ENCODE assay signal across 33 mouse cellular contexts in genomic region chr6:92872766-92873165, GRCm38 (mm10). TPM values are rescaled to one million over a fixed set of nuclear protein-coding genes. Genes with fewer than 3 reads are reported as not detected.
"Had no signal": no experiment of that assay in that cellular context is flagged by ENCODE, and none has a peak within 500 bp of the region (broad histone marks: within the 10 kb centered on the region; RNA-seq: fewer than 3 reads in every experiment).

No protein-coding gene starts in this region.

- H3K4me3 ChIP-seq: embryonic facial prominence, embryonic 10.5 days; embryonic facial prominence, embryonic 12.5 days; embryonic facial prominence, embryonic 13.5 days; embryonic facial prominence, embryonic 15.5 days; erythroblast, embryonic 14.5 days; forebrain, embryonic 10.5 days; forebrain, embryonic 12.5 days; forebrain, embryonic 13.5 days; forebrain, embryonic 15.5 days; gastrocnemius, adult 2 months; heart, adult 2 months; heart, embryonic 10.5 days had no signal

- H3K4me2 ChIP-seq: embryonic facial prominence, embryonic 12.5 days; embryonic facial prominence, embryonic 13.5 days; embryonic facial prominence, embryonic 15.5 days; forebrain, embryonic 12.5 days; forebrain, embryonic 13.5 days; forebrain, embryonic 15.5 days had no signal

- ATAC-seq: forebrain, embryonic 13.5 days; forebrain, embryonic 14.5 days; forebrain, embryonic 15.5 days; forebrain, embryonic 16.5 days; forebrain, postnatal 0 days had no signal

- H3K27me3 ChIP-seq: embryonic facial prominence, embryonic 12.5 days; embryonic facial prominence, embryonic 13.5 days; embryonic facial prominence, embryonic 15.5 days; forebrain, embryonic 12.5 days; forebrain, embryonic 13.5 days; forebrain, embryonic 15.5 days had no signal

- H3K27ac ChIP-seq: embryonic facial prominence, embryonic 10.5 days; embryonic facial prominence, embryonic 12.5 days; embryonic facial prominence, embryonic 13.5 days; embryonic facial prominence, embryonic 15.5 days; forebrain, embryonic 10.5 days; forebrain, embryonic 12.5 days; forebrain, embryonic 13.5 days; forebrain, embryonic 15.5 days; gastrocnemius, adult 2 months; heart, adult 2 months; heart, embryonic 10.5 days had no signal

- DNase-seq: cerebellum, adult 8-10 months; cerebellum, adult 9-10 months; cerebellum, adult 9-11 months; cerebellum, postnatal 10 days; cerebellum, postnatal 14 days; cerebellum, postnatal 25 days; cerebellum, postnatal 36 days; embryo, embryonic 11 days; forebrain, postnatal 0 days; gastrocnemius, adult 2 months; gastrocnemius, postnatal 10 days; gastrocnemius, postnatal 14 days; gastrocnemius, postnatal 25 days; gastrocnemius, postnatal 36 days; heart, adult 2 months had no signal

- H3K9me3 ChIP-seq: embryonic facial prominence, embryonic 10.5 days; embryonic facial prominence, embryonic 12.5 days; embryonic facial prominence, embryonic 13.5 days; embryonic facial prominence, embryonic 15.5 days; forebrain, embryonic 10.5 days; forebrain, embryonic 12.5 days; forebrain, embryonic 13.5 days; forebrain, embryonic 15.5 days; heart, embryonic 10.5 days had no signal

- H3K9ac ChIP-seq: embryonic facial prominence, embryonic 12.5 days; embryonic facial prominence, embryonic 13.5 days; embryonic facial prominence, embryonic 15.5 days; forebrain, embryonic 12.5 days; forebrain, embryonic 13.5 days; forebrain, embryonic 15.5 days; forebrain, postnatal 0 days had no signal

- H3K36me3 ChIP-seq: forebrain, embryonic 12.5 days; forebrain, embryonic 15.5 days had no signal

RNA-seq across cellular contexts. Expression of gene Gm15737, which starts 3.6 kb away (rescaled TPM):
- total RNA-seq: common myeloid progenitor, adult 5-6 weeks; forebrain, postnatal 0 days; granulocyte monocyte progenitor cell, adult 5-6 weeks had no signal
- polyA plus RNA-seq: cortical plate, adult 2 months; embryonic facial prominence, embryonic 10.5 days; embryonic facial prominence, embryonic 11.5 days; embryonic facial prominence, embryonic 13.5 days; erythroblast, embryonic 14.5 days; forebrain, embryonic 11.5 days; forebrain, embryonic 12.5 days; forebrain, embryonic 13.5 days; forebrain, embryonic 14.5 days; forebrain, embryonic 15.5 days; forebrain, embryonic 16.5 days; forebrain, postnatal 0 days; frontal cortex, adult 2 months had no signal

RNA-seq across cellular contexts. Expression of gene A730049H05Rik, which starts 56.5 kb away (rescaled TPM):
- total RNA-seq: common myeloid progenitor, adult 5-6 weeks; gastrocnemius, postnatal 14 days; granulocyte monocyte progenitor cell, adult 5-6 weeks had no signal
- polyA plus RNA-seq: erythroblast, embryonic 14.5 days; forebrain, embryonic 14.5 days; frontal cortex, adult 2 months; heart, adult 2 months had no signal
